In genomic region chr6:121098511-121099227, GRCm38 (mm10) we compare ENCODE assay signal across 9 mouse cellular contexts. TPM values are rescaled to one million over a fixed set of nuclear protein-coding genes. Genes with fewer than 3 reads are reported as not detected.
DNase-seq lines count a peak whose midpoint lies in the region; ATAC-seq lines count a peak whose summit lies in the region.
"Had no signal": no experiment of that assay in that cellular context is flagged by ENCODE, and none has a peak within 500 bp of the region (broad histone marks: within the 10 kb centered on the region; RNA-seq: fewer than 3 reads in every experiment).

No protein-coding gene starts in this region.

- 88% methylated on average over 9 of the region's 9 CpGs for WGBS in forebrain, embryonic 10.5 days
- 80% methylated on average over 9 of the region's 9 CpGs for WGBS in forebrain, embryonic 11.5 days
- 66% methylated on average over 9 of the region's 9 CpGs for WGBS in forebrain, embryonic 16.5 days
- 69% methylated on average over 9 of the region's 9 CpGs for WGBS in neural tube, embryonic 14.5 days

- no peaks in the 10 kb centered on the region for H3K27me3 ChIP-seq in forebrain, embryonic 10.5 days (ENCODE audit: poor library complexity, severe bottlenecking)
- H3K27me3 ChIP-seq in forebrain, embryonic 11.5 days (ENCODE audit: control insufficient read depth, insufficient read depth, low read length), result no peaks in the 10 kb centered on the region
- no peaks in the 10 kb centered on the region for H3K27me3 ChIP-seq in megakaryocyte, embryonic 14.5 days (replicated peaks)
- H3K27me3 ChIP-seq in forebrain, embryonic 16.5 days (replicated peaks; ENCODE audit: control insufficient read depth, insufficient read depth, low read length), result no peaks in the 10 kb centered on the region
- no peaks in the 10 kb centered on the region for H3K27me3 ChIP-seq in neural tube, embryonic 14.5 days (ENCODE audit: control insufficient read depth, insufficient read depth, low read length)

- H3K4me2 ChIP-seq in forebrain, embryonic 11.5 days (ENCODE audit: low read depth, low read length, severe bottlenecking), result no peak overlapping the region
- H3K4me2 ChIP-seq in forebrain, embryonic 16.5 days (ENCODE audit: low read length), result 0 out of 2 replicates have a peak overlapping the region, but pooled peaks have one; percentile 18
- no peak overlapping the region for H3K4me2 ChIP-seq in neural tube, embryonic 14.5 days (ENCODE audit: low read depth, low read length)

- no peaks in the 10 kb centered on the region for H3K9me3 ChIP-seq in forebrain, embryonic 10.5 days
- no peaks in the 10 kb centered on the region for H3K9me3 ChIP-seq in forebrain, embryonic 11.5 days (ENCODE audit: control insufficient read depth, low read length)
- H3K9me3 ChIP-seq in megakaryocyte, embryonic 14.5 days, result no peaks in the 10 kb centered on the region
- no peaks in the 10 kb centered on the region for H3K9me3 ChIP-seq in forebrain, embryonic 16.5 days (ENCODE audit: control insufficient read depth, low read length)
- no peaks in the 10 kb centered on the region for H3K9me3 ChIP-seq in neural tube, embryonic 14.5 days (ENCODE audit: control insufficient read depth, low read length)

- ATAC-seq in forebrain, embryonic 11.5 days (replicated peaks; ENCODE audit: low FRiP score), result no peak
- ATAC-seq in megakaryocyte, adult 5-6 weeks (ENCODE audit: poor library complexity, severe bottlenecking), result no peak
- ATAC-seq in forebrain, embryonic 16.5 days, result peak; percentile 46
- ATAC-seq in neural tube, embryonic 14.5 days (ENCODE audit: low read depth), result 0 out of 2 replicates have a peak, but pooled peaks have one; percentile 22

- DNase-seq in forebrain, embryonic 10.5 days (ENCODE audit: extremely low spot score, low spot score), result no peak
- no peak for DNase-seq in forebrain, embryonic 11.5 days (ENCODE audit: low spot score)
- no peak for DNase-seq in embryo, embryonic 11 days
- no peak for DNase-seq in frontal cortex, adult 2 months (ENCODE audit: extremely low spot score in 1 of 2, low spot score in 1 of 2)
- DNase-seq: thymus, adult 18-20 months had no signal

- no peak overlapping the region for H3K9ac ChIP-seq in forebrain, embryonic 11.5 days (ENCODE audit: low read length)
- peak overlapping the region; percentile 26; the same call in 1 of the 2 replicates for H3K9ac ChIP-seq in forebrain, embryonic 16.5 days (replicated peaks; ENCODE audit: low read depth, low read length)
- no peak overlapping the region for H3K9ac ChIP-seq in neural tube, embryonic 14.5 days (replicated peaks; ENCODE audit: low read depth, low read length)

- no peak overlapping the region for H3K4me3 ChIP-seq in forebrain, embryonic 10.5 days
- H3K4me3 ChIP-seq in forebrain, embryonic 11.5 days (ENCODE audit: low read depth, low read length), result no peak overlapping the region
- H3K4me3 ChIP-seq in megakaryocyte, embryonic 14.5 days (replicated peaks), result peak overlapping the region; percentile 53
- H3K4me3 ChIP-seq in forebrain, embryonic 16.5 days (replicated peaks; ENCODE audit: low read length), result no peak overlapping the region
- no peak overlapping the region for H3K4me3 ChIP-seq in neural tube, embryonic 14.5 days (ENCODE audit: low read depth, low read length)

- H3K36me3 ChIP-seq in forebrain, embryonic 10.5 days (replicated peaks), result peaks cover 12% of the 10 kb centered on the region
- H3K36me3 ChIP-seq in forebrain, embryonic 11.5 days (ENCODE audit: control insufficient read depth, insufficient read depth, low read length), result no peaks in the 10 kb centered on the region
- peaks cover 65% of the 10 kb centered on the region for H3K36me3 ChIP-seq in megakaryocyte, embryonic 14.5 days (replicated peaks; ENCODE audit: low read length)
- H3K36me3 ChIP-seq in forebrain, embryonic 16.5 days (ENCODE audit: control insufficient read depth, insufficient read depth), result no peaks in the 10 kb centered on the region
- no peaks in the 10 kb centered on the region for H3K36me3 ChIP-seq in neural tube, embryonic 14.5 days (ENCODE audit: control insufficient read depth, insufficient read depth, low read length)

- peak overlapping the region; percentile 62; the same call in 1 of the 2 replicates for H3K27ac ChIP-seq in forebrain, embryonic 10.5 days
- no peak overlapping the region for H3K27ac ChIP-seq in forebrain, embryonic 11.5 days (ENCODE audit: low read depth, low read length)
- H3K27ac ChIP-seq in forebrain, embryonic 16.5 days (ENCODE audit: low read length), result peak overlapping the region; percentile 46
- H3K27ac ChIP-seq in neural tube, embryonic 14.5 days (ENCODE audit: low read depth, low read length), result peak overlapping the region; percentile 8; the same call in 1 of the 2 replicates

- H3K4me1 ChIP-seq in forebrain, embryonic 10.5 days, result peaks cover 21% of the 10 kb centered on the region
- no peaks in the 10 kb centered on the region for H3K4me1 ChIP-seq in forebrain, embryonic 11.5 days (replicated peaks; ENCODE audit: control insufficient read depth, insufficient read depth, low read length)
- H3K4me1 ChIP-seq in megakaryocyte, embryonic 14.5 days, result peaks cover 98% of the 10 kb centered on the region
- H3K4me1 ChIP-seq in forebrain, embryonic 16.5 days (replicated peaks; ENCODE audit: control insufficient read depth, insufficient read depth, low read length), result peaks cover 15% of the 10 kb centered on the region
- H3K4me1 ChIP-seq in neural tube, embryonic 14.5 days (ENCODE audit: control insufficient read depth, insufficient read depth, low read length), result peaks cover 7% of the 10 kb centered on the region; the same call in 1 of the 2 replicates

RNA-seq across cellular contexts. Expression of gene Mical3, which starts 32.1 kb away (rescaled TPM):
- 8.4 and 9.0 TPM in 2 replicates for polyA plus RNA-seq in forebrain, embryonic 10.5 days (2016; fragmentation: Nextera tagmentation; extraction: Ambion mirVana)
- polyA plus RNA-seq in forebrain, embryonic 11.5 days (2014; fragmentation: Nextera tagmentation; extraction: Ambion mirVana), result 15.7 and 18.0 TPM in 2 replicates
- polyA plus RNA-seq in megakaryocyte, embryonic 14.5 days (2012; ENCODE audit: insufficient read depth, low replicate concordance), result 17.8 and 21.9 TPM in 2 replicates
- 4.3 and 7.7 TPM in 2 replicates for total RNA-seq in megakaryocyte, adult 5-6 weeks (2015)
- 2.4 TPM in 2 replicates for total RNA-seq in megakaryocyte, adult 5-6 weeks (2017)
- polyA plus RNA-seq in forebrain, embryonic 16.5 days (2015; fragmentation: Nextera tagmentation; extraction: Ambion mirVana), result 27.1 and 35.5 TPM in 2 replicates
- polyA plus RNA-seq in neural tube, embryonic 14.5 days (2014; fragmentation: Nextera tagmentation; extraction: Ambion mirVana), result 47.3 and 68.8 TPM in 2 replicates
- polyA plus RNA-seq in frontal cortex, adult 2 months (2012; rRNA removed), result 63.6 and 64.3 TPM in 2 replicates

Comparison
In these comparisons a context has a peak if more than half of its experiments do, and no peak if none do; other contexts are left out.
1. ATAC-seq: peak in forebrain, embryonic 16.5 days (single experiment) and neural tube, embryonic 14.5 days (single experiment); none in forebrain, embryonic 11.5 days (single experiment) and megakaryocyte, adult 5-6 weeks (single experiment).